In genomic region chr11:83739241-83739640, GRCm38 (mm10) we compare ENCODE assay signal across 8 mouse cellular contexts. TPM values are rescaled to one million over a fixed set of nuclear protein-coding genes. Genes with fewer than 3 reads are reported as not detected.
DNase-seq lines count a peak whose midpoint lies in the region; ATAC-seq and TF ChIP-seq lines count a peak whose summit lies in the region.

No protein-coding gene starts in this region.

- 24% methylated on average over 5 of the region's 5 CpGs for WGBS in kidney, embryonic 14.5 days
- WGBS in thymus, adult 2 months = 31% methylated on average over 5 of the region's 5 CpGs

- no peak overlapping the region for H3K4me3 ChIP-seq in kidney, embryonic 14.5 days (ENCODE audit: low read length)
- H3K4me3 ChIP-seq in thymus, adult 2 months (ENCODE audit: control insufficient read depth, insufficient read depth, low read length) = no peak overlapping the region

- intact Hi-C loops in heart, postnatal 36 days (cut with DNase I) = loop anchor here (1.0 to 2.0 kb wide), 3 partner anchors 100 to 298 kb away; no protein-coding TSS in a partner anchor

- H3K27me3 ChIP-seq in kidney, embryonic 14.5 days (ENCODE audit: control insufficient read depth, insufficient read depth, low read length) = 0 out of 2 replicates have a peak, but pooled peaks cover 5% of the 10 kb centered on the region
- H3K27me3 ChIP-seq in thymus, adult 2 months (ENCODE audit: control insufficient read depth, insufficient read depth, low read length) = no peaks in the 10 kb centered on the region

- DNase-seq in kidney, adult 11 months = peak; percentile 38
- peak; percentile 33 for DNase-seq in adrenal gland, adult 8-10 months
- peak; percentile 54 for DNase-seq in embryo, embryonic 11.5 days (ENCODE audit: low read depth, low spot score)
- peak; percentile 76 to 85 for DNase-seq in heart, postnatal 36 days
- peak; percentile 16 to 88 for DNase-seq in left cerebral cortex, adult 9 months (ENCODE audit: low spot score in 2 of 2)
- DNase-seq in natural killer cell, adult 2 months (ENCODE audit: low spot score in 2 of 2) = peak; percentile 73 to 80
- peak; percentile 75 for DNase-seq in thymus, adult 2 months

- H3K4me2 ChIP-seq in kidney, embryonic 14.5 days (replicated peaks; ENCODE audit: low read depth, low read length) = no peak overlapping the region

- no peak for ATAC-seq in kidney, embryonic 14.5 days (ENCODE audit: low FRiP score, low TSS enrichment)

- no peak for TF ChIP-seq CTCF in thymus, adult 2 months (IDR thresholded peaks at IDR 0.05; ENCODE audit: borderline replicate concordance, control insufficient read depth, extremely low read depth, insufficient read depth, low read length, poor library complexity)

- no peak overlapping the region for H3K9ac ChIP-seq in kidney, embryonic 14.5 days (ENCODE audit: low read depth, low read length)

- H3K36me3 ChIP-seq in kidney, embryonic 14.5 days (ENCODE audit: control insufficient read depth, insufficient read depth, low read length) = no peaks in the 10 kb centered on the region
- no peaks in the 10 kb centered on the region for H3K36me3 ChIP-seq in thymus, adult 2 months (ENCODE audit: control insufficient read depth, insufficient read depth, low read length)

- no peak overlapping the region for H3K27ac ChIP-seq in kidney, embryonic 14.5 days (ENCODE audit: low read depth, low read length)
- H3K27ac ChIP-seq in thymus, adult 2 months (ENCODE audit: control insufficient read depth, insufficient read depth, low read length) = no peak overlapping the region

- H3K9me3 ChIP-seq in kidney, embryonic 14.5 days (ENCODE audit: control insufficient read depth, low read length) = no peaks in the 10 kb centered on the region

- no peak for TF ChIP-seq POLR2A in thymus, adult 2 months (IDR thresholded peaks at IDR 0.05; ENCODE audit: control insufficient read depth, extremely low read depth, insufficient read depth, low read length, poor library complexity)

- H3K4me1 ChIP-seq in kidney, embryonic 14.5 days (ENCODE audit: control insufficient read depth, insufficient read depth, low read length) = no peaks in the 10 kb centered on the region
- H3K4me1 ChIP-seq in thymus, adult 2 months (replicated peaks; ENCODE audit: control insufficient read depth, insufficient read depth, low read length) = no peaks in the 10 kb centered on the region

RNA-seq across cellular contexts. Expression of gene Wfdc21, which starts 7.5 kb away (rescaled TPM):
- not detected in 2 replicates for polyA plus RNA-seq in kidney, embryonic 14.5 days (2014; fragmentation: Nextera tagmentation; extraction: Ambion mirVana)
- total RNA-seq in adrenal gland, adult 8-10 months (2022) = 1 to 10 TPM in 2 of 4 experiments, not detected in 2; 1.3 to 2.2 TPM
- total RNA-seq in heart, postnatal 36 days (2021) = not detected
- polyA plus RNA-seq in thymus, adult 2 months (2012; rRNA removed) = 12.5 and 17.0 TPM in 2 replicates

RNA-seq across cellular contexts. Expression of gene Heatr6, which starts 14.3 kb away (rescaled TPM):
- polyA plus RNA-seq in kidney, embryonic 14.5 days (2014; fragmentation: Nextera tagmentation; extraction: Ambion mirVana) = 22.9 and 28.7 TPM in 2 replicates
- 10 to 100 TPM; 15.7 to 22.4 (median 18.8) TPM for total RNA-seq in adrenal gland, adult 8-10 months (2022)
- 1 to 10 TPM; 5.6 to 6.6 TPM for total RNA-seq in heart, postnatal 36 days (2021)
- 35.0 and 37.2 TPM in 2 replicates for polyA plus RNA-seq in thymus, adult 2 months (2012; rRNA removed)

RNA-seq across cellular contexts. Expression of gene Wfdc18, which starts 30.4 kb away (rescaled TPM):
- not detected in 2 replicates for polyA plus RNA-seq in kidney, embryonic 14.5 days (2014; fragmentation: Nextera tagmentation; extraction: Ambion mirVana)
- total RNA-seq in adrenal gland, adult 8-10 months (2022) = not detected
- not detected for total RNA-seq in heart, postnatal 36 days (2021)
- 48.6 and 72.8 TPM in 2 replicates for polyA plus RNA-seq in thymus, adult 2 months (2012; rRNA removed)

RNA-seq across cellular contexts. Expression of gene Wfdc17, which starts 35.5 kb away (rescaled TPM):
- polyA plus RNA-seq in kidney, embryonic 14.5 days (2014; fragmentation: Nextera tagmentation; extraction: Ambion mirVana) = 1.2 and 1.5 TPM in 2 replicates
- 10 to 100 TPM in 1 of 4 experiments, 1 to 10 TPM in 3; 1.4 to 12.0 (median 5.6) TPM for total RNA-seq in adrenal gland, adult 8-10 months (2022)
- total RNA-seq in heart, postnatal 36 days (2021) = 1 to 10 TPM; 2.7 to 3.7 TPM
- 14.8 and 44.4 TPM in 2 replicates for polyA plus RNA-seq in thymus, adult 2 months (2012; rRNA removed)
